Mouse (Mus musculus) cortical plate, adult 2 months (tissue): ENCODE results near the gene Pfdn2.

ENCODE experiments used
- CTCF ChIP-seq: fragments of 200-500 bp; IDR thresholded peaks from 2 replicates; pipeline ENCODE4 v1.5.1; 2011; ENCODE audit warnings: mild to moderate bottlenecking, control low read depth, low read length; ENCODE audit not compliant: insufficient read depth; ENCODE audit errors: extremely low read depth
- POLR2A ChIP-seq: fragments of 200-500 bp; IDR thresholded peaks from 2 replicates; pipeline ENCODE4 v1.6.1; 2011; ENCODE audit warnings: mild to moderate bottlenecking, low read length, control low read depth; ENCODE audit not compliant: insufficient read depth; ENCODE audit errors: extremely low read depth

GRCm38 (mm10) chr1:171388376-171389102 is 43.1 kb downstream of the Pfdn2 start, which contains the start of gene Arhgap30:
- TF ChIP-seq CTCF (no peak), POLR2A (no peak)
